Comparison of ENCODE assay signal across 8 mouse cellular contexts in the genomic region with DNA sequence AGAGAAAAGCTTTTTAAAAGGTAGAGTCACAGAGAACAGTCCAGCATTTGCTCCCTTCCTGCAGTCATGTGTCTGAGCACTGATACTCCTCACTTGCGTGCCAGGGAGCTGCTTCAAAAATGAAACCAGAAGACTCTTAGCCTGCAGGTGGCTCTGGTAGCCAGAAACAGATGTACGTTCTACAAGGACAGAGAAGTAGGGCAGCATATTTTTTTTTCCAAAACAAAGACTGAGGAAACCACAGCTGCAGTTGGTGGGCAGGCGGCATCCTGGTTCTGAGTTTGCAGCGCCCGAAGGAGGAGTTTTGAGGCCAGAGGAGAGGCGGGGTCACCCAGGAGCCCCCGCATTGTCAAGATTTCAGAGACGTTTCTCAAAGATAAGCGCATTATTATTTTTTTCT. TPM values are rescaled to one million over a fixed set of nuclear protein-coding genes. Genes with fewer than 3 reads are reported as not detected.
A peak's percentile ranks its signal among the peaks of the same experiment; 100 is the strongest.
DNase-seq lines count a peak whose midpoint lies in the region; ATAC-seq and TF ChIP-seq lines count a peak whose summit lies in the region.

No protein-coding gene starts in this region.

- H3K79me2 ChIP-seq in CH12.LX (replicated peaks; ENCODE audit: control insufficient read depth, extremely low read depth, insufficient read depth, poor library complexity, severe bottlenecking) (no peaks in the 10 kb centered on the region), myocyte (ENCODE audit: control insufficient read depth, insufficient read depth) (no peaks in the 10 kb centered on the region)

- no peak overlapping the region for H3K27ac ChIP-seq in CH12.LX (ENCODE audit: insufficient read depth, low read depth)
- H3K27ac ChIP-seq in limb, embryonic 13.5 days, result peak overlapping the region; percentile 55; the same call in 1 of the 2 replicates

- ATAC-seq in inflammation-experienced regulatory T-cells, adult 6 months, result peak; percentile 90
- ATAC-seq in limb, embryonic 13.5 days (ENCODE audit: low FRiP score, low read depth), result no peak

- peak overlapping the region; percentile 69 for H3K9ac ChIP-seq in CH12.LX (ENCODE audit: insufficient read depth, low read depth)
- H3K9ac ChIP-seq in limb, embryonic 13.5 days, result peak overlapping the region; percentile 31; the same call in 1 of the 2 replicates

- TF ChIP-seq CTCF in CH12.LX (conservative IDR thresholded peaks at IDR 0.05 in 1 of 2, IDR thresholded peaks at IDR 0.05 in 1 of 2; ENCODE audit: low read depth in 2 of 2, low read length in 2 of 2), result peak in 1 of 2 experiments; percentile 73; a peak in 2 of 4 replicates

- peaks cover 18 to 53% of the 10 kb centered on the region in 2 experiments for H3K4me1 ChIP-seq in CH12.LX (ENCODE audit: control insufficient read depth in 1 of 2, insufficient read depth in 2 of 2)
- H3K4me1 ChIP-seq in limb, embryonic 13.5 days, result peaks cover 41% of the 10 kb centered on the region

- dilution Hi-C loops in CH12.LX (cut with MboI; ENCODE audit: extremely low pct_ligation_motif_present, extremely low pct_unique_long_range_greater_than_20kb, low sequenced_read_pairs), result no loop called here

- in situ Hi-C loops in CH12.LX (cut with MboI; ENCODE audit: low pct_ligation_motif_present, low pct_unique_long_range_greater_than_20kb, low sequenced_read_pairs), result loop anchor here (25.0 kb wide), 1 partner anchor 320 kb away; no protein-coding TSS in a partner anchor

- DNase-seq in A20 (ENCODE audit: low read depth, low spot score), result peak; percentile 86
- DNase-seq in CH12.LX (ENCODE audit: extremely low read depth), result peak; percentile 91
- peak; percentile 34 to 67 for DNase-seq in frontal cortex, adult 2 months (ENCODE audit: extremely low spot score in 1 of 2, low spot score in 1 of 2)
- peak; percentile 80 for DNase-seq in thymus, postnatal 4 days
- no peak for DNase-seq in cerebellum, postnatal 4 days (ENCODE audit: low spot score in 2 of 2)

- H3K9me3 ChIP-seq in CH12.LX (replicated peaks; ENCODE audit: low read length), result peaks cover 6% of the 10 kb centered on the region
- H3K9me3 ChIP-seq in limb, embryonic 13.5 days, result no peaks in the 10 kb centered on the region

- no peak overlapping the region for H3ac ChIP-seq in myocyte (ENCODE audit: control insufficient read depth, insufficient read length)

- no peaks in the 10 kb centered on the region for H3K36me3 ChIP-seq in CH12.LX (replicated peaks in 1 of 2; ENCODE audit: control insufficient read depth in 1 of 2, insufficient read depth in 1 of 2, low read length in 1 of 2)
- no peaks in the 10 kb centered on the region for H3K36me3 ChIP-seq in limb, embryonic 13.5 days
- no peaks in the 10 kb centered on the region for H3K36me3 ChIP-seq in myocyte (ENCODE audit: control insufficient read depth, insufficient read depth)

- H3K4me3 ChIP-seq in CH12.LX (replicated peaks in 1 of 3; ENCODE audit: low read depth in 2 of 3, low read length in 2 of 3, poor library complexity in 1 of 3) (no peak overlapping the region), myocyte (peak overlapping the region; percentile 1)
- H3K4me3 ChIP-seq in limb, embryonic 13.5 days, result no peak overlapping the region; the same call in 1 of the 2 replicates

- TF ChIP-seq EP300 in CH12.LX (IDR thresholded peaks at IDR 0.05; ENCODE audit: low read length), result peak; percentile 95

- H3K27me3 ChIP-seq in CH12.LX (replicated peaks), result peaks cover 4% of the 10 kb centered on the region
- H3K27me3 ChIP-seq in limb, embryonic 13.5 days, result no peaks in the 10 kb centered on the region
- H3K27me3 ChIP-seq in myocyte (ENCODE audit: control insufficient read depth, insufficient read depth, insufficient read length), result no peaks in the 10 kb centered on the region

- peak overlapping the region; percentile 85 for H3K4me2 ChIP-seq in CH12.LX (ENCODE audit: insufficient read depth, low read depth, poor library complexity, severe bottlenecking)
- peak overlapping the region; percentile 49 for H3K4me2 ChIP-seq in limb, embryonic 13.5 days (replicated peaks)
- peak overlapping the region; percentile 74 for H3K4me2 ChIP-seq in myocyte (ENCODE audit: low read depth)

- TF ChIP-seq RAD21 in CH12.LX (IDR thresholded peaks at IDR 0.05; ENCODE audit: low read depth, low read length), result peak; percentile 74

- 23% methylated on average over 9 of the region's 9 CpGs for WGBS in limb, embryonic 13.5 days

- TF ChIP-seq POLR2A in CH12.LX (IDR thresholded peaks at IDR 0.05; ENCODE audit: low read depth, low read length) (0 out of 2 replicates have a peak, but pooled peaks have one; percentile 21), myocyte (IDR thresholded peaks at IDR 0.05; ENCODE audit: insufficient read length, low read depth) (no peak)

TF ChIP-seq in CH12.LX, 34 proteins besides CTCF, POLR2A, EP300 and RAD21 (continues in another document):
- TF ChIP-seq CHD1 (IDR thresholded peaks at IDR 0.05; ENCODE audit: low read depth, low read length) (no peak; the same call in 1 of the 2 replicates), E2F4 (IDR thresholded peaks at IDR 0.05; ENCODE audit: insufficient replicate concordance, low read depth, low read length) (0 out of 2 replicates have a peak, but pooled peaks have one; percentile 71), JUN (IDR thresholded peaks at IDR 0.05; ENCODE audit: insufficient read depth, low read depth, low read length) (0 out of 2 replicates have a peak, but pooled peaks have one; percentile 12), ZMIZ1 (IDR thresholded peaks at IDR 0.05; ENCODE audit: low read depth, low read length) (no peak), HCFC1 (IDR thresholded peaks at IDR 0.05; ENCODE audit: low read depth, low read length) (peak; percentile 43; the same call in 1 of the 2 replicates), NRF1 (IDR thresholded peaks at IDR 0.05; ENCODE audit: low read depth, low read length) (peak; percentile 37; the same call in 1 of the 2 replicates), RCOR1 (conservative IDR thresholded peaks at IDR 0.05; ENCODE audit: low read depth, low read length) (peak; percentile 75; the same call in 1 of the 2 replicates), SMC3 (IDR thresholded peaks at IDR 0.05; ENCODE audit: low read depth, low read length) (peak; percentile 85), SIN3A (IDR thresholded peaks at IDR 0.05; ENCODE audit: low read length) (peak; percentile 98), IRF4 (IDR thresholded peaks at IDR 0.05; ENCODE audit: low read depth, low read length) (peak; percentile 92), ELF1 (IDR thresholded peaks at IDR 0.05; ENCODE audit: low read depth, low read length) (peak; percentile 68), ZC3H11A (IDR thresholded peaks at IDR 0.05; ENCODE audit: low read depth, low read length) (0 out of 2 replicates have a peak, but pooled peaks have one; percentile 37), MYC (IDR thresholded peaks at IDR 0.05; ENCODE audit: low read depth, low read length) (peak; percentile 84), PAX5 (IDR thresholded peaks at IDR 0.05; ENCODE audit: low read length) (no peak), UBTF (IDR thresholded peaks at IDR 0.05; ENCODE audit: low read depth, low read length) (no peak), BHLHE40 (IDR thresholded peaks at IDR 0.05; ENCODE audit: low read depth, low read length) (peak; percentile 92), POLR2AphosphoS2 (IDR thresholded peaks at IDR 0.05; ENCODE audit: low read depth, low read length) (no peak), JUND (conservative IDR thresholded peaks at IDR 0.05; ENCODE audit: low read depth, low read length) (peak; percentile 55; the same call in 1 of the 2 replicates)

TF ChIP-seq in myocyte, 11 proteins besides CTCF, POLR2A, EP300 and RAD21:
- TF ChIP-seq MYOG (IDR thresholded peaks at IDR 0.05; ENCODE audit: control insufficient read depth in 1 of 3, insufficient read depth in 1 of 3, insufficient read length in 2 of 3, low read depth in 2 of 3) (peak in 2 of 3 experiments; percentile 5 to 15), CEBPB (IDR thresholded peaks at IDR 0.05; ENCODE audit: insufficient read depth, poor library complexity, severe bottlenecking) (no peak), MYOD1 (IDR thresholded peaks at IDR 0.05; ENCODE audit: control insufficient read depth in 1 of 3, insufficient read length in 2 of 3, low read depth in 2 of 3) (peak in 2 of 3 experiments; percentile 27)

RNA-seq across cellular contexts. Expression of a gene that starts 5.9 kb away (rescaled TPM):
- total RNA-seq in CH12.LX (2012; rRNA removed) (36.9 and 40.2 TPM in 2 replicates), CH12.LX (2014; rRNA removed) (47.6 and 49.0 TPM in 2 replicates)
- polyA plus RNA-seq in CH12.LX (2012; ENCODE audit: insufficient read length, low read depth) (31.7 and 34.1 TPM in 2 replicates), myocyte (2012; fragmentation: generic; extraction: Trizol) (11.8 TPM)
- 26.6 and 28.1 TPM in 2 replicates for polyA plus RNA-seq in frontal cortex, adult 2 months (2012; rRNA removed)
- polyA plus RNA-seq in inflammation-experienced regulatory T-cells, adult 6 months (2017; shearing (Covaris generic)), result 10 to 100 TPM; 54.7 to 84.0 (median 65.2) TPM
- polyA plus RNA-seq in limb, embryonic 13.5 days (2015; fragmentation: Nextera tagmentation; extraction: Ambion mirVana), result 146 and 151 TPM in 2 replicates

Comparison
In these comparisons a context has a peak if more than half of its experiments do, and no peak if none do; other contexts are left out.
1. DNase-seq: peak in A20 (single experiment), CH12.LX (single experiment), frontal cortex, adult 2 months (2 of 2) and thymus, postnatal 4 days (single experiment); none in cerebellum, postnatal 4 days (0 of 2).
2. Peak in every context shown above with its lines, with median percentiles within 50 percentile points of each other: H3K4me2 ChIP-seq.